Mouse (Mus musculus) splenic B cell, adult 2 months (primary cell): ENCODE measurements around the gene Alpl.

Experiments
- DNase-seq: peaks from one replicate; pipeline ENCODE4 v3.0.0-alpha.2; 2011; ENCODE audit warnings: low read depth, low spot score
- H3K27me3 ChIP-seq: 2 replicates; pipeline ENCODE4 v1.6.1; 2012; ENCODE audit warnings: mild to moderate bottlenecking, low read length, moderate library complexity, mixed read lengths; ENCODE audit not compliant: control insufficient read depth, poor library complexity, insufficient read depth, severe bottlenecking
- H3K36me3 ChIP-seq: 2 replicates; pipeline ENCODE4 v1.6.1; 2012; ENCODE audit warnings: mild to moderate bottlenecking, low read length, moderate library complexity, mixed read lengths; ENCODE audit not compliant: control insufficient read depth, poor library complexity, insufficient read depth, severe bottlenecking

Gene Alpl

GRCm38 (mm10) chr4:137816216-137816615 lies 20.0 kb upstream of the Alpl start:
- Histone ChIP-seq H3K27me3 (no peaks in the 10 kb centered on the region; the same call in 1 of the 2 replicates), H3K36me3 (no peaks in the 10 kb centered on the region)
- no peak for DNase-seq

GRCm38 (mm10) chr4:137815473-137815872 lies 19.3 kb upstream of the Alpl start:
- Histone ChIP-seq H3K27me3 (no peaks in the 10 kb centered on the region; the same call in 1 of the 2 replicates), H3K36me3 (no peaks in the 10 kb centered on the region)
- DNase-seq, result no peak

- DNase-seq, result no peak
- Histone ChIP-seq H3K36me3 (no peaks in the 10 kb centered on the region), H3K27me3 (no peaks in the 10 kb centered on the region; the same call in 1 of the 2 replicates)
These were observed 18.0 kb upstream of the Alpl start for GRCm38 (mm10) chr4:137814140-137814539.

GRCm38 (mm10) chr4:137812946-137813708 lies 16.9 kb upstream of the Alpl start:
- Histone ChIP-seq H3K27me3 (no peaks in the 10 kb centered on the region; the same call in 1 of the 2 replicates), H3K36me3 (no peaks in the 10 kb centered on the region)
- DNase-seq, result no peak

DNA sequence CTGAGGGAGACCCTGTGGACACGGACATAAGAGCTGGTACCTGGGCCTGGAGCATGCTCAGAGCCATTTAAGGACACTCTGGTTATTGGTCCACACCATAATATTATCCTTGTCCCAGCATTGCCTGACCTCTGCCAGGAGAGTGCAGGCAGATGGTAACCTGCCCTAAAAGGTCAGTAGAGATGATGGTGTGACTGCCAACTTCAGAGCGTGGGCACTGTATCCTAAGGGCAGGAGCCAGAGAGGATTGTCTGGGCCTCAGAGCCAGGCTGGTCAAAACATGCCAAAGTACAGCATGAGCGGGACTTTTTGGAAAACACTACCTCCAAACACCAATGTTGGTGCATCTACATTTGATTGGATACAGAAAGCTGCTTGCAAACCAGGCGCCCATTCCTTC lies 13.8 kb upstream of the Alpl start:
- H3K27me3 ChIP-seq, result no peaks in the 10 kb centered on the region
- no peak for DNase-seq
- no peaks in the 10 kb centered on the region for H3K36me3 ChIP-seq

DNA sequence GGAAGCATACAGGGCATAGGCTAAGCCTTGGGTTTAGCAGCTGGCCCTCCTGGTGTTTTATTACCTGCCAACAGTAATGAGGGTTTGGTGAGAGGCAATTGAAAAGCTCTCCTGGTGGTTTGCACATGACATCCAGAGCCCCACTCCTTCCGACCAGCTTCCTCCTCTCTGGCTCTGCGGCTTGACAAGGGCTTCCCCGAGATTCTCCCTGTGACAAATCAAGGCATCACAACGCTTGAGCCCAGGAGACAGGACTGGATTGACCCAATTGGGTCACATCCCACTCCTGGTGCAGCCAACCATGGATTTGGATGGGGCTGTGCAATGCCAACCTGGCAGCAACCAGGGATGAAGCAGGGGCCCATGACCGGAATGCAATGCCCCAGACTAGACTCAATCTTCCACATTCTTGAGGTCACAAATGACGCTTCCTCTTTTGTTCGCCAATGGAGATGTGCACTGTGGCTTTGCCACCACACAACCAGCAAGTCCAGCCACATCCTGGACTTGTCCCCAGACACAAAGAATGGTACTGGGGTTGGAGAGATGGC lies 11.2 kb upstream of the Alpl start:
- Histone ChIP-seq H3K36me3 (no peaks in the 10 kb centered on the region), H3K27me3 (no peaks in the 10 kb centered on the region)
- no peak for DNase-seq

DNA sequence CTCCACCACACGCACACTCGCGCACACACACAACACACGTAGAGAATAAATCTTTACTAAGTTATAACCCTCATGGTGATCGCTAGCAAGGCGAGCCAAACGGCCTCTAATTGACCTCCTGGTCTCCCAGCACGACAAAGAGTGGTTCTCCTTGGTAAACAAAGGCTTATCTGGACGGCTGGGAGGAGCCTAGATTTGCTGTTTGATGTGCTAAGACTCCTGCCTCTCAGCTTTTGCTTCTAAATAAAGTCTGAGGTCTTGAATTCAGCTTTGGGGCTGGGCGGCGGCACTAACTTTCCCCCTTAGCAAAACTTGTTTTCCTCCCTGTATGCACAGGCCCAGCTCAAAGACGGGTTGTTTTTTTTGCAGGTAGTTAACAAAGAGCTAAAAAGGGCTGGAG lies 5.0 kb upstream of the Alpl start:
- Histone ChIP-seq H3K36me3 (no peaks in the 10 kb centered on the region), H3K27me3 (no peaks in the 10 kb centered on the region)
- no peak for DNase-seq

GRCm38 (mm10) chr4:137800324-137800723 lies 4.1 kb upstream of the Alpl start:
- H3K27me3 ChIP-seq, result no peaks in the 10 kb centered on the region
- H3K36me3 ChIP-seq, result no peaks in the 10 kb centered on the region
- DNase-seq, result no peak

DNA sequence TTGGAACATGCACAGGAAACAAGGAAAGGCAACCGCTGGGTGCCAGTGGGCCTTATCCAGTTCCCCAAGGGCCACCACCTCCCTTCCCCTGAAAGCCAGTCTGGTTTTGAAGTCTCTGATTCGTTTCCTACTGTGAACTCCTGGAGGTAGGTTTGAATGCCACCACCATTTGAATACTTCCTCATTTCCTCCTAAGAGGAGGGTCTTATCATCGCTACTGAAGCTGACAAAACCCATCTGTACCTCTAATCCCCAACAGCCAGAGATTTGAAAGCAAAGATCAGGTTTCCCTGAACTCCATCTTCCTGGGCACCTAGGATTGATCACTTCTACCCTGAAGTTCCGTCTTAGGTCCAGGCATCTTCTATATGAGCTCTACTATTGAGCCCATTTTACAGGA lies 854 bp upstream of the Alpl start:
- Histone ChIP-seq H3K36me3 (no peaks in the 10 kb centered on the region), H3K27me3 (no peaks in the 10 kb centered on the region)
- DNase-seq, result no peak

GRCm38 (mm10) chr4:137794178-137794900 lies 1.8 kb downstream of the Alpl start:
- H3K36me3 ChIP-seq, result no peaks in the 10 kb centered on the region
- no peak for DNase-seq
- H3K27me3 ChIP-seq, result no peaks in the 10 kb centered on the region

DNA sequence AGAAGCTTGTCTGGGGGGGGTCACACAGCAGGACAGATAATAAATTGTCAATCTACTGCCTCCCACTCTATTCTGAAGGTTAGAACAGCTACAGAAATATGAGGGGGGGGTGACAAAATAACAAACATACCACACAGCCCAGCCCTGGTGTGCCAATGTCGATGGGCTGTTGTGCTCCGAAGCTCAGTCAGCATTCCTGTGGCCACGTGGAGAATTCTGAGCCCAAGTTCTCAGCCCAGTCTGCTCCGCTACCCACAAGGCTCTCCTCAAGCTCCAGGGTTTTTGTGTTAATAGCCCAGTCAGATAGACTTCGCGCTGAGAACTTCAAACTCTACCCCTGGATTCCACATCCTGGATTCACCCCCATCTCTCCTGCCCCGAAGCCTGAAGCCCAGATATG lies 2.6 kb downstream of the Alpl start:
- no peaks in the 10 kb centered on the region for H3K36me3 ChIP-seq
- DNase-seq, result no peak
- no peaks in the 10 kb centered on the region for H3K27me3 ChIP-seq

- DNase-seq, result no peak
- H3K27me3 ChIP-seq, result no peaks in the 10 kb centered on the region
- no peaks in the 10 kb centered on the region for H3K36me3 ChIP-seq
These were observed 4.7 kb downstream of the Alpl start for GRCm38 (mm10) chr4:137791440-137791839.

DNA sequence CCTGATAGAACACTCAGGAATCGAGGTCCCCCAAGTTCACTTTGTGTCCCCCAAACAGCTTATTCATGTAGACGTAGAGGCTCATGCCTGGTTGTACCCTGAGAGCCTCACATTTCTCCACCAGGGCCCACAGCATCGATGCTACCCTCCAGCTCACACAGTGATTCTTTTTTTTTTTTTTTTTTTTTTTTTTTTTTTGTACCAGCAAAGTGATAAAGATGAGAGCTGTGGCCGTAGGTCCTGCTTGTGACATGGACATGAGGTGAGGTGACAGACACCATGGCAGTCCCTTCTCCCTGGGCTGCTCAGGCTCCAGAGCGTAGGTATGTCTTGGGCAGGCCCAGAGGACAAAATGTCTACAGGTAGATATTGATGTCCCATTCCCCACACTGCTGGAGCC lies 5.2 kb downstream of the Alpl start:
- no peaks in the 10 kb centered on the region for H3K36me3 ChIP-seq
- H3K27me3 ChIP-seq, result no peaks in the 10 kb centered on the region
- no peak for DNase-seq

- Histone ChIP-seq H3K36me3 (no peaks in the 10 kb centered on the region), H3K27me3 (no peaks in the 10 kb centered on the region)
- peak; percentile 74 for DNase-seq
These were observed 7.6 kb downstream of the Alpl start for GRCm38 (mm10) chr4:137788511-137789049.
